Mouse (Mus musculus) limb, embryonic 11.5 days (tissue): ENCODE measurements at regions not wholly inside any gene's neighbourhood (a gene's known extent, or its start where the extent isn't known, plus 50 kb on each side); places are given as distances from the start of the nearest gene placed in this dataset.

Experiments
- ATAC-seq: fragments of 200-750 bp; cut with Nextera tagmentation; 2 replicates; pipeline ENCODE4 v1.8.0; 2017; ENCODE audit warnings: low read depth; ENCODE audit not compliant: insufficient number of reproducible peaks, low FRiP score, low TSS enrichment
- DNase-seq: peaks from one replicate; pipeline ENCODE4 v3.0.0-alpha.2; 2015; ENCODE audit warnings: low spot score
- H3K27ac ChIP-seq: fragments of 300-500 bp; sonication (generic); replicated peaks from 2 replicates; pipeline ENCODE4 v1.5.1; 2014; ENCODE audit warnings: low read depth, mild to moderate bottlenecking, low read length
- H3K27me3 ChIP-seq: fragments of 300-500 bp; sonication (generic); 2 replicates; pipeline ENCODE4 v1.6.1; 2014; ENCODE audit warnings: mild to moderate bottlenecking, low read length, mixed read lengths; ENCODE audit not compliant: control insufficient read depth, insufficient read depth
- H3K36me3 ChIP-seq: fragments of 300-500 bp; sonication (generic); 2 replicates; pipeline ENCODE4 v1.6.1; 2014; ENCODE audit warnings: mild to moderate bottlenecking, low read length, moderate library complexity, mixed read lengths; ENCODE audit not compliant: control insufficient read depth, insufficient read depth
- H3K4me1 ChIP-seq: fragments of 300-500 bp; sonication (generic); 2 replicates; pipeline ENCODE4 v1.6.1; 2014; ENCODE audit warnings: low read length, mixed read lengths; ENCODE audit not compliant: control insufficient read depth, insufficient read depth
- H3K4me2 ChIP-seq: fragments of 300-500 bp; sonication (generic); 2 replicates; pipeline ENCODE4 v1.6.1; 2014; ENCODE audit warnings: low read depth, mild to moderate bottlenecking, moderate library complexity; ENCODE audit not compliant: severe bottlenecking
- H3K4me3 ChIP-seq: fragments of 300-500 bp; sonication (generic); 2 replicates; pipeline ENCODE4 v1.5.1; 2014; ENCODE audit warnings: low read depth, low read length
- H3K9ac ChIP-seq: fragments of 300-500 bp; sonication (generic); 2 replicates; pipeline ENCODE4 v1.6.1; 2014; ENCODE audit warnings: mild to moderate bottlenecking, low read length
- H3K9me3 ChIP-seq: fragments of 300-500 bp; sonication (generic); 2 replicates; pipeline ENCODE4 v1.6.1; 2016; ENCODE audit warnings: low read length; ENCODE audit not compliant: control insufficient read depth
- WGBS: fragments of 180-500 bp; shearing (Covaris S2); extraction: QIAGEN DNeasy Blood & Tissue Kit; methylation state at CpG from one replicate; pipeline ENCODE4 v1.1.7; 2014; 5-methylcytosine and 5-hydroxymethylcytosine counted together

- Histone ChIP-seq H3K9ac (no peak overlapping the region), H3K9me3 (no peaks in the 10 kb centered on the region), H3K27me3 (no peaks in the 10 kb centered on the region), H3K36me3 (no peaks in the 10 kb centered on the region), H3K4me2 (no peak overlapping the region), H3K4me3 (no peak overlapping the region), H3K4me1 (no peaks in the 10 kb centered on the region), H3K27ac (no peak overlapping the region)
- no peak for DNase-seq
- WGBS = 83% methylated on average over 4 of the region's 4 CpGs
- ATAC-seq = no peak
Measured at GRCm38 (mm10) chr5:16424745-16425144, 128.6 kb upstream of the Hgf start.

GRCm38 (mm10) chr5:16425302-16425701, 128.0 kb upstream of the Hgf start:
- 60% methylated on average over 8 of the region's 8 CpGs for WGBS
- Histone ChIP-seq H3K27ac (no peak overlapping the region), H3K4me1 (no peaks in the 10 kb centered on the region), H3K36me3 (no peaks in the 10 kb centered on the region), H3K27me3 (no peaks in the 10 kb centered on the region), H3K9me3 (no peaks in the 10 kb centered on the region), H3K4me3 (no peak overlapping the region), H3K9ac (no peak overlapping the region), H3K4me2 (no peak overlapping the region)
- no peak for ATAC-seq
- no peak for DNase-seq

GRCm38 (mm10) chr5:16426306-16426705, 127.0 kb upstream of the Hgf start:
- DNase-seq (no peak), ATAC-seq (no peak)
- H3K4me2 ChIP-seq = no peak overlapping the region
- H3K27me3 ChIP-seq = no peaks in the 10 kb centered on the region
- 75% methylated on average over 2 of the region's 2 CpGs for WGBS
- H3K4me1 ChIP-seq = no peaks in the 10 kb centered on the region
- H3K36me3 ChIP-seq = no peaks in the 10 kb centered on the region
- no peak overlapping the region for H3K4me3 ChIP-seq
- H3K9me3 ChIP-seq = no peaks in the 10 kb centered on the region
- H3K9ac ChIP-seq = no peak overlapping the region
- H3K27ac ChIP-seq = no peak overlapping the region

- Histone ChIP-seq H3K27me3 (no peaks in the 10 kb centered on the region), H3K9me3 (no peaks in the 10 kb centered on the region), H3K9ac (no peak overlapping the region), H3K4me1 (no peaks in the 10 kb centered on the region), H3K4me3 (no peak overlapping the region), H3K36me3 (no peaks in the 10 kb centered on the region), H3K4me2 (no peak overlapping the region), H3K27ac (no peak overlapping the region)
- DNase-seq = no peak
- 89% methylated on average over 3 of the region's 3 CpGs for WGBS
- ATAC-seq = no peak
Measured at GRCm38 (mm10) chr5:16434586-16434985, 118.7 kb upstream of the Hgf start.

- ATAC-seq (no peak), DNase-seq (no peak)
- Histone ChIP-seq H3K4me2 (no peak overlapping the region), H3K27me3 (no peaks in the 10 kb centered on the region), H3K36me3 (no peaks in the 10 kb centered on the region), H3K27ac (no peak overlapping the region), H3K4me1 (no peaks in the 10 kb centered on the region), H3K9ac (no peak overlapping the region), H3K9me3 (no peaks in the 10 kb centered on the region), H3K4me3 (no peak overlapping the region)
- WGBS = 78% methylated on average over 1 of the region's 1 CpGs
Measured at GRCm38 (mm10) chr5:16445056-16445455, 108.2 kb upstream of the Hgf start.

GRCm38 (mm10) chr5:16446977-16447376, 106.3 kb upstream of the Hgf start:
- ATAC-seq = no peak
- 66% methylated on average over 1 of the region's 1 CpGs for whole genome bisulfite sequencing

GRCm38 (mm10) chr5:16461795-16462194, 91.5 kb upstream of the Hgf start:
- WGBS = 87% methylated on average over 2 of the region's 2 CpGs
- no peaks in the 10 kb centered on the region for H3K36me3 ChIP-seq

More at GRCm38 (mm10) chr5:16446977-16447376, 106.3 kb upstream of the Hgf start:
- no peak for DNase-seq
- no peak overlapping the region for H3K9ac ChIP-seq
- H3K9me3 ChIP-seq = no peaks in the 10 kb centered on the region
- H3K36me3 ChIP-seq = no peaks in the 10 kb centered on the region
- no peak overlapping the region for H3K4me3 ChIP-seq
- no peak overlapping the region for H3K4me2 ChIP-seq
- no peaks in the 10 kb centered on the region for H3K4me1 ChIP-seq
- H3K27me3 ChIP-seq = no peaks in the 10 kb centered on the region
- no peak overlapping the region for H3K27ac ChIP-seq

GRCm38 (mm10) chr5:16466266-16466665, 87.0 kb upstream of the Hgf start:
- 64% methylated on average over 5 of the region's 5 CpGs for WGBS
- no peak for DNase-seq
- H3K27me3 ChIP-seq = no peaks in the 10 kb centered on the region
- H3K4me3 ChIP-seq = no peak overlapping the region
- no peak overlapping the region for H3K27ac ChIP-seq
- H3K4me1 ChIP-seq = peaks cover 6% of the 10 kb centered on the region; the same call in 1 of the 2 replicates
- H3K4me2 ChIP-seq = no peak overlapping the region
- no peak overlapping the region for H3K9ac ChIP-seq
- no peaks in the 10 kb centered on the region for H3K9me3 ChIP-seq
- ATAC-seq = no peak
- H3K36me3 ChIP-seq = no peaks in the 10 kb centered on the region

More at GRCm38 (mm10) chr5:16461795-16462194, 91.5 kb upstream of the Hgf start:
- Histone ChIP-seq H3K4me3 (no peak overlapping the region), H3K9me3 (no peaks in the 10 kb centered on the region), H3K4me1 (no peaks in the 10 kb centered on the region), H3K4me2 (no peak overlapping the region), H3K27ac (no peak overlapping the region), H3K27me3 (no peaks in the 10 kb centered on the region), H3K9ac (no peak overlapping the region)
- DNase-seq (no peak), ATAC-seq (no peak)

- no peak for DNase-seq
Measured at GRCm38 (mm10) chr5:16468560-16468959, 84.7 kb upstream of the Hgf start.

More at GRCm38 (mm10) chr5:16468560-16468959, 84.7 kb upstream of the Hgf start:
- Histone ChIP-seq H3K27me3 (no peaks in the 10 kb centered on the region), H3K4me1 (peaks cover 6% of the 10 kb centered on the region; the same call in 1 of the 2 replicates), H3K4me3 (no peak overlapping the region), H3K27ac (no peak overlapping the region), H3K9me3 (no peaks in the 10 kb centered on the region), H3K4me2 (no peak overlapping the region), H3K36me3 (no peaks in the 10 kb centered on the region), H3K9ac (no peak overlapping the region)
- no peak for ATAC-seq
- WGBS = 91% methylated on average over 2 of the region's 2 CpGs
